Comparison of ENCODE assay signal across 10 mouse cellular contexts in genomic region chr6:34204971-34205572, GRCm38 (mm10). TPM values are rescaled to one million over a fixed set of nuclear protein-coding genes. Genes with fewer than 3 reads are reported as not detected.
DNase-seq lines count a peak whose midpoint lies in the region; TF ChIP-seq lines count a peak whose summit lies in the region.
"Had no signal": no experiment of that assay in that cellular context is flagged by ENCODE, and none has a peak within 500 bp of the region (broad histone marks: within the 10 kb centered on the region; RNA-seq: fewer than 3 reads in every experiment).

No protein-coding gene starts in this region.

- TF ChIP-seq POLR2A in testis, adult 2 months (IDR thresholded peaks at IDR 0.05; ENCODE audit: control insufficient read depth, low read depth, low read length) = no peak

- H3K36me3 ChIP-seq in testis, adult 2 months (ENCODE audit: control insufficient read depth, insufficient read depth, low read length) = no peaks in the 10 kb centered on the region
- H3K36me3 ChIP-seq: hindbrain, embryonic 15.5 days had no signal

- no peak overlapping the region for H3K4me3 ChIP-seq in gastrocnemius, adult 2 months
- H3K4me3 ChIP-seq in testis, adult 2 months (ENCODE audit: control insufficient read depth, low read depth, low read length) = no peak overlapping the region
- H3K4me3 ChIP-seq: hindbrain, embryonic 15.5 days; myocyte had no signal

- TF ChIP-seq CTCF in gastrocnemius, adult 2 months (IDR thresholded peaks at IDR 0.05) = peak; percentile 49
- peak; percentile 39; the same call in 1 of the 2 replicates for TF ChIP-seq CTCF in testis, adult 2 months (IDR thresholded peaks at IDR 0.05; ENCODE audit: control insufficient read depth, insufficient read depth, insufficient replicate concordance, low read depth, low read length)

- no peaks in the 10 kb centered on the region for H3K27me3 ChIP-seq in testis, adult 2 months (ENCODE audit: control insufficient read depth, insufficient read depth, low read length)
- H3K27me3 ChIP-seq: hindbrain, embryonic 15.5 days had no signal

- H3K4me1 ChIP-seq in testis, adult 2 months (ENCODE audit: control insufficient read depth, insufficient read depth, low read length) = no peaks in the 10 kb centered on the region

- peak; percentile 66 for DNase-seq in gastrocnemius, adult 2 months
- DNase-seq in gastrocnemius, adult 18-20 months (ENCODE audit: low spot score) = no peak
- DNase-seq in testis, postnatal 14 days (ENCODE audit: low spot score) = no peak
- peak; percentile 7 for DNase-seq in cerebellum, adult 9-11 months
- peak; percentile 12 to 30 for DNase-seq in left cerebral cortex, adult 8-10 months (ENCODE audit: low spot score in 2 of 2)
- peak; percentile 40 for DNase-seq in right cerebral cortex, adult 18-20 months
- DNase-seq in gastrocnemius, postnatal 36 days = no peak

- intact Hi-C loops in gastrocnemius, adult 2 months (cut with DNase I) = loop anchor here (2.0 kb wide), 1 partner anchor 72 kb away; no protein-coding TSS in a partner anchor
- intact Hi-C loops in gastrocnemius, postnatal 36 days (cut with DNase I) = loop anchor here (5.0 kb wide), 1 partner anchor 72 kb away; no protein-coding TSS in a partner anchor

- H3K27ac ChIP-seq in gastrocnemius, adult 2 months = no peak overlapping the region
- H3K27ac ChIP-seq in testis, adult 2 months (ENCODE audit: control insufficient read depth, insufficient read depth, low read depth, low read length) = no peak overlapping the region
- H3K27ac ChIP-seq: hindbrain, embryonic 15.5 days had no signal

RNA-seq across cellular contexts. Expression of gene Slc35b4, which starts 28.2 kb away (rescaled TPM):
- total RNA-seq in gastrocnemius, adult 2 months (2021) = 1 to 10 TPM; 6.8 to 8.9 TPM
- 1 to 10 TPM; 7.9 to 8.0 TPM for total RNA-seq in gastrocnemius, adult 18-20 months (2021)
- polyA plus RNA-seq in testis, adult 2 months (2012; rRNA removed) = 21.7 and 24.5 TPM in 2 replicates
- 10 to 100 TPM; 65.9 to 75.7 (median 71.9) TPM for total RNA-seq in left cerebral cortex, adult 8-10 months (2022)
- 1 to 10 TPM; 5.6 to 5.8 TPM for total RNA-seq in gastrocnemius, postnatal 36 days (2021)

Comparison
In these comparisons a context has a peak if more than half of its experiments do, and no peak if none do; other contexts are left out.
1. DNase-seq: peak in gastrocnemius, adult 2 months (single experiment), cerebellum, adult 9-11 months (single experiment), left cerebral cortex, adult 8-10 months (2 of 2) and right cerebral cortex, adult 18-20 months (single experiment); none in gastrocnemius, adult 18-20 months (single experiment), testis, postnatal 14 days (single experiment) and gastrocnemius, postnatal 36 days (0 of 2).
2. RNA of gene Slc35b4, which starts 28.2 kb away (total RNA-seq): 65.9 to 75.7 TPM in left cerebral cortex, adult 8-10 months; 6.8 to 8.9 TPM in gastrocnemius, adult 2 months, 7.9 to 8.0 TPM in gastrocnemius, adult 18-20 months and 5.6 to 5.8 TPM in gastrocnemius, postnatal 36 days; every median in the first group is over 4 times any median in the second.